Mouse (Mus musculus) adrenal gland, adult 18-20 months (tissue): ENCODE measurements around the gene Vmn1r78. TPM values are rescaled to one million over a fixed set of nuclear protein-coding genes. Genes with fewer than 3 reads are reported as not detected.
"Not testable (repeated sequence)": the region's sequence is repeated elsewhere in the genome, so short reads cannot be mapped to it uniquely, and the experiment has no call there.

Experiments used
- DNase-seq, 2 experiments: peaks; one replicate each; pipeline ENCODE4 v3.0.0; 2021 to 2022; ENCODE audit warnings: low spot score in 2 of 2
- long read RNA-seq, 2 experiments: library from polyadenylated mRNA; stranded (forward); transcript quantifications; one replicate each; pipeline ENCODE4 v2.0.0; 2021
- total RNA-seq, 2 experiments: library from RNA; stranded (reverse); gene quantifications; 1 replicate in 1 of 2; 2 replicates in 1 of 2; pipeline ENCODE4 v1.2.3; 2021

Gene Vmn1r78
- not detected for total RNA-seq
- long read RNA-seq, experiment 1 = 0 reads
- long read RNA-seq, experiment 2 = 0 reads

DNA sequence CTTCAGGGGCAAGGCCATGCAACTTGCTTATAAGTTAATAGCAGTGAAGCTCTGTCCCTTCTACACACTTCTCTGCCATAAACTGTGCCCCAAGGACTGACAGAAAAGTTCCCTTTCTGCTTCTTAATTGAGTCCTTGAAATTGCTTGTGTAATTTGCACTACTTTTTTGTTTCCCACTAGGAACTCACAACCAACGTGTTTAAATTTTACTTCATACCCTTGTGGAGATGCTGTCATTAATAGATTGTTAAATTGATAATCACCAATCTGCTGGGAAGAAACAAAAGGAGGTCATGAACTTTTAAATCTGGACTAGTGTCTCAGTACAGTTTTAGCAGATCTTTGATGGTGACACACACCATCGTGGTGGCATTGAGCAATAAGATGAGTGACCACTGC, at the start of gene Vmn1r78:
TSS of gene Vmn1r78 (plus strand) at position 301 of the 400 bp plus-strand sequence.
- DNase-seq = no peak

GRCm38 (mm10) chr7:12156463-12156862, 6.4 kb downstream of the Vmn1r78 start:
- DNase-seq = not testable (repeated sequence)

DNA sequence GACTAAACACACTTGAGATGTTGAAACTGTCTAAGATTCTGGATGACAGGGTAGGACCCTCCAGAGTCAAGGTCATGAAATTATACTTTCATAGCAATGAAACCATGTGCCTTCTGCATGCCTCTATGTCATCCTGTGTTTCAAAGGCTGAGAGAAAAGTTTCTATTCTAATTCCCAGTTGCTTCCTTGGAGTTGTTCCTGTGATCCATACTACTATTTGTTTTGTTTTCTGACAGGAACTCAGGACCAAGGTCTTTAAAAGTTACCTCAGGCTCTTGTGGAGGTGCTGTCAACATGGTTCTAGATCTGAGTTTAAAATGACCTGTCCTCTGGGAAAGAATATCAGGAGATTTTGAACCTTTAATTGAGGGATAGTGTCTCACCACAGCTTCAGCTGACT, 20.9 kb downstream of the Vmn1r78 start, which contains the start of gene Vmn1r79:
TSS of gene Vmn1r79 (plus strand) at position 301 of the 400 bp plus-strand sequence.
- DNase-seq = not testable (repeated sequence)

DNA sequence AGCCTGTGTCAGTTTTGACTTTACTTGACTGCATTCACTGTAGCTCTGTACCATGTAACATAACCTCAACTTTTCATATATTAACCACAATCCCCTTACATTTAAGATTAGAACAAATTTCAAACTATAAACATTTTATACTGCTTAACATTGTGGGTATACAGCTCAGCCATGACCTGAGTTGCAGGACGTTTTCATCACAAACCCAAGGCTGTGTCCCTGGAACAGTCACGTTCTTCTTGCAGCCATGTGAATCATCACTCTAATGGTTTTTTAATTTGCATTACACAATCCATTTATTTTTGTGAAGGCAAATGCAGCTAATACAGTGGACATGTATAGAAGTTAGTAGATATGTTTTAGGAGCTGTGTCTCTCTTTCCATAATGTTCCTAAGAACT, 22.9 kb downstream of the Vmn1r78 start:
- peak in 1 of 2 experiments; percentile 6 for DNase-seq

DNA sequence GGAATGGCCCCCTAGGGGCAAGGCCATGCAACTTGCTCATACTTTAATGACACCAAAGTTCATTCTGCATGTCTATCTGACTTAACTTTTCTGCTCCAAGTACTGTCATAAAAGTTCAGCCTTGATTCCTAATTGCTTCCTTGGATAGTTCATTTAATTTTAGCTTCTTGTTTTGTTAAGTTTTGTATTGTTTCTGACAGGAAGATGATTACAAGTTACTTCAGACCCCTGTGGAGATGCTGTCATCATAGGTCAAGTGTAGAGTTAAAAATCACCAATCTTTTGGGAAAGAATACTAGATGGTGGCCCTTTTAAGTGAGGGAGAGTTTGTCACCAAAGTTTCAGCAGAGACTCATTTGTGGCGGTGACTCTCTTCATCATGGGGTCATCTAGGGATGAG, 38.9 kb downstream of the Vmn1r78 start, which contains the start of gene Vmn1r80:
TSS of gene Vmn1r80 (plus strand) at position 301 of the 400 bp plus-strand sequence.
- DNase-seq = no peak

DNA sequence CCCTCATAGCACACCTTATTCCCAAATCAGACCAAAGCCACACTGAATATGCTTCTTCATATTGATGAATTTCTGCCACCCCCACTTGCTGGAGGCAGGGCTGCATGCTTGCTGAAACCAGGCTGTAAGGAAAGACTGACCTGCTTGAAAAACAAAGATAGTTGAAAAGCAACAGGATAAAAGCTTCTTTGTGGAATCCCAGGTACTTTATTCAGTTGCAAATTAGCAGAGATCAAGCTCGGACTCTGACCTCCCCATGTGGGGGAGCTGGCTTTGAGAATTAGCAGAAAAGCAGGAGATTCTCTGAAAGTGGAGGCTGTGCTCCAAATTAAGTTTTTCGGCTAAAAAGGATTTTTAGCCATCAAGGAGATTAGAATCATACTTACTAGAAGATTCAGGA, 54.1 kb downstream of the Vmn1r78 start:
- no peak for DNase-seq

Other genes with a start within 250 kb of the Vmn1r78 start
- gene Vmn1r76, start 212.0 kb upstream of the Vmn1r78 start, total RNA-seq = not detected
- gene Vmn1r77, start 113.5 kb upstream of the Vmn1r78 start, total RNA-seq = not detected
- gene Vmn1r79, start 21.0 kb downstream of the Vmn1r78 start, total RNA-seq = not detected
- gene Vmn1r80, start 39.0 kb downstream of the Vmn1r78 start, total RNA-seq = not detected
- not detected for gene Vmn1r81, start 118.0 kb downstream of the Vmn1r78 start, total RNA-seq
- gene Vmn1r82, start 150.2 kb downstream of the Vmn1r78 start, total RNA-seq = not detected
- not detected for gene Vmn1r83, start 179.2 kb downstream of the Vmn1r78 start, total RNA-seq
- not detected for gene Vmn1r84, start 219.0 kb downstream of the Vmn1r78 start, total RNA-seq